Mouse (Mus musculus): ENCODE data around the gene Adh4.

DNA sequence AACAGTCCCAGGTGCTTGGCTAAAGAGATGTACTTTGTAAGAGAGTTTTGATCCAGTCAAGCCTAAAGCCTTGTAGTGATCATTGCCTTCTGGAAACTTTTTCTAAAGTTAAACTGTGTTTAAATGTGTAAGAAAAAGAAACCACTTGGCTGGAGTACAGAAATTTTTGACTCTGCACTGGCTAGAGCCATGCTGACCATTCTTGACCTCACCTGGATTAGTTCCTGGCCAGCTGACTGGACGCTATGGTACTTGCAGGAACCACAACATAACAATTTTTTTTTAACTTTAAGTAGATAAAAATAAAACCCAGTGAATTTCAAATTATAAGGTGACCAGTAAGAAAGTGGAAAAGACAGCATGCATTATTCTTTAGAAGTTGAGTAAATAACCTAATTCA is 45.7 kb upstream of the Adh4 start:
- TF ChIP-seq E2F4 (IDR thresholded peaks at IDR 0.05; ENCODE audit: insufficient read depth) (no peak), MAX (IDR thresholded peaks at IDR 0.05; ENCODE audit: low read depth) (no peak), POLR2A (IDR thresholded peaks at IDR 0.05; ENCODE audit: insufficient read length, low read depth) (no peak), CEBPB (IDR thresholded peaks at IDR 0.05; ENCODE audit: insufficient read depth, poor library complexity, severe bottlenecking) (no peak), REST (IDR thresholded peaks at IDR 0.05; ENCODE audit: insufficient read depth, insufficient read length) (no peak), TCF12 (IDR thresholded peaks at IDR 0.05; ENCODE audit: insufficient read depth, poor library complexity, severe bottlenecking) (no peak), MYOG (IDR thresholded peaks at IDR 0.05; ENCODE audit: control insufficient read depth in 1 of 3, insufficient read depth in 1 of 3, insufficient read length in 2 of 3, low read depth in 2 of 3) (no peak), USF1 (IDR thresholded peaks at IDR 0.05; ENCODE audit: low read depth) (no peak), POLR2AphosphoS2 (IDR thresholded peaks at IDR 0.05; ENCODE audit: insufficient read length, low read depth) (no peak), MYOD1 (IDR thresholded peaks at IDR 0.05; ENCODE audit: control insufficient read depth in 1 of 3, insufficient read length in 2 of 3, low read depth in 2 of 3) (no peak)
